Mouse (Mus musculus) E14TG2a.4 (cell line): Measurements from ENCODE around the gene Sec61a1.
A peak's percentile ranks its signal among the peaks of the same experiment; 100 is the strongest.

Experiments used
- H3K27me3 ChIP-seq: 2 replicates; pipeline ENCODE4 v1.6.1; 2014; ENCODE audit warnings: low read length, control low read depth; ENCODE audit not compliant: insufficient read depth
- H3K36me3 ChIP-seq: 2 replicates; pipeline ENCODE4 v1.6.1; 2014; ENCODE audit warnings: low read length, control low read depth; ENCODE audit not compliant: insufficient read depth
- H3K4me1 ChIP-seq: replicated peaks from 2 replicates; pipeline ENCODE4 v1.6.1; 2014; ENCODE audit warnings: low read depth, low read length, control low read depth
- H3K4me3 ChIP-seq: replicated peaks from 2 replicates; pipeline ENCODE4 v1.5.1; 2014; ENCODE audit warnings: mild to moderate bottlenecking, low read length
- H3K9me3 ChIP-seq: 2 replicates; pipeline ENCODE4 v1.6.1; 2014; ENCODE audit warnings: low read length, control low read depth
- CTCF ChIP-seq: conservative IDR thresholded peaks from 2 replicates; pipeline ENCODE4 v1.5.1; 2014; ENCODE audit warnings: low read length
- NANOG ChIP-seq: IDR thresholded peaks from 2 replicates; pipeline ENCODE4 v1.6.1; 2014; ENCODE audit warnings: borderline replicate concordance, low read length, mixed read lengths
- POU5F1 ChIP-seq: IDR thresholded peaks from 2 replicates; pipeline ENCODE4 v1.6.1; 2014; ENCODE audit warnings: low read length, borderline replicate concordance

Gene Sec61a1

DNA sequence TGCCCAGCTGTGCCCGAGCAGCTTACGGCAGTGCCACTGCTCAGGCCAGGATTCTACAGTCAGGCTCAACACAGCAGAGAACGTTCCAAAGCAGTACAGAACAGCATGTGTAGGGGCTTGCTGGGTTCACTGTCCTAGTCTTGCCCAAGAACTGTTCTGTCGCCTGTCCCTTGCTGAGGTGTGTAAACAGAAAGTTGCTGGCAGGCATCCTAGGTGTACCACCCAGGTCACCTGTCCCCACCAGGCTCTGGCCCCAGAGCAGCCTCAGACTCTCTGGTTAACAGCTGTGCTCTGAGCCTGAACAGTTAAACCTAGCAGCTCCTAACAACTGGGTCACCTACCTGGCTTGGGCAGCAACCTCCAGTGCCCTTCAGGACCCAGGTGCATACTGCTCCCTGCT lies 15.7 kb downstream of the Sec61a1 start:
- Histone ChIP-seq H3K4me1 (peaks cover 31% of the 10 kb centered on the region), H3K27me3 (peaks cover 6% of the 10 kb centered on the region), H3K9me3 (no peaks in the 10 kb centered on the region), H3K4me3 (no peak overlapping the region), H3K36me3 (peaks cover 78% of the 10 kb centered on the region)
- no peak for TF ChIP-seq CTCF
- no peak for TF ChIP-seq POU5F1
- no peak for TF ChIP-seq NANOG

DNA sequence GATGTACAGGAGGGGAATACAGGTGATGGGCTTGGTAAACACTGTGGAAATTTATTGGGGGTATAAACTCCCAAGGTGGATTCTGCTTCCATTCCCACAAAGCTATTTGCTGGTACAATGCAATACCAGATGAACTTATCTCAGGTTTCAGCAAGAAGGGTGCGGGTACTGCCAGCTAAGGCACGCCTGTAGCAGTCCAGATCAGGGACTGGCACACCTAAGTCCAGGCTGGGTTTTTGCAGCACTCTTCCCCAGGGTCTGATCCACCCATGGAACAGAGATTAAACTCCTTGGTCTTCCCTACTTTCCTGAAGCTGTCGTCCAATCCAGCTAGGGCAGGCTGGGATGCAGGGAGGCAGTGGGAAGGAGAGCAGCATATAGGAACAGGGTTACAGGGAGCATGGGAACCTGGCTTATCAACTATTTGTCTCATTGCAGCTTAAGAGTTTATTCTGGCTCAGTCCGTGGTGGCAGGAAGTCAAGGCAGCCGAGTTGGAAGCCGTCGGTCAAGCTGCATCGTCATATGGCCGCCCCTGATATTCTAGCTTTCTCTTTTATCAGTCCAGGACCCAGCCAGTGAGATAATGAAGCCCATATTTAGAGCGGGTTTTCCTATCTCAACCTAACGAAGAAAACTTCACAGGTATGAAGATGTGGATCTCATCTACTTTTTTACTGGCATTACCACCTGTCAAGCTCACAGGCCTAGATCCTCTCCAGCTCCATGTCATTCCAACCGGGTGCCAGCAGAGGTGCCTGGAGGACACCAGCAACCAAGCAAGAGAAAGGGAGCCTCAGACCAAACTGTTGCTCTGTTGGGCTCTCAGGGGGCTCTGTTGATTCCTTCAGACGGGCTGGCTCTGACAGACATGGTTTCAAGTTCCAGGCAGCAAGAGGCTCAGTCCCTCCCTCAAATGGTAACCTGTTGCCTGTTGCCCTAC lies 16.4 kb downstream of the Sec61a1 start:
- peaks cover 78% of the 10 kb centered on the region for H3K36me3 ChIP-seq
- H3K9me3 ChIP-seq, result no peaks in the 10 kb centered on the region
- no peak overlapping the region for H3K4me3 ChIP-seq
- TF ChIP-seq NANOG, result no peak
- no peak for TF ChIP-seq CTCF
- no peak for TF ChIP-seq POU5F1
- peaks cover 31% of the 10 kb centered on the region for H3K4me1 ChIP-seq
- H3K27me3 ChIP-seq, result peaks cover 6% of the 10 kb centered on the region

DNA sequence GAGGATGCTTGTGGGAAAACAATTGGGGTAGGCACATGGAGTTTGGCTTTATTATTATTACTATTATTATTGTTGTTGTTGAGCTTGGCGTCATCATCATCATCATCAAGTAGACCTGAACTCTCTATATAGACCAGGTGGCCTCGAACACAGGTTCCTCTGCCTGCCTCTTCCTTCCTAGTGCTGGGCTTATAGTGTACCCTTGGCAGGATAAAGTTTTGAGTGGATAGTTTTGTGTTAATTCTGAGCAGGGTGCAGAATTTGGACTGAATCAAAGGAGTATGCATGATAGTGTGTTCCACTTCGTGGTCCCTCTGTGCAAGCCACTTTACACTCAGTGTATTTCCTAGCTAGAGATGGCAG lies 18.3 kb downstream of the Sec61a1 start:
- H3K27me3 ChIP-seq, result peaks cover 6% of the 10 kb centered on the region
- peak overlapping the region; percentile 81 for H3K4me3 ChIP-seq
- no peaks in the 10 kb centered on the region for H3K9me3 ChIP-seq
- peaks cover 78% of the 10 kb centered on the region for H3K36me3 ChIP-seq
- peaks cover 38% of the 10 kb centered on the region for H3K4me1 ChIP-seq
- TF ChIP-seq CTCF (peak; percentile 42), POU5F1 (no peak)

DNA sequence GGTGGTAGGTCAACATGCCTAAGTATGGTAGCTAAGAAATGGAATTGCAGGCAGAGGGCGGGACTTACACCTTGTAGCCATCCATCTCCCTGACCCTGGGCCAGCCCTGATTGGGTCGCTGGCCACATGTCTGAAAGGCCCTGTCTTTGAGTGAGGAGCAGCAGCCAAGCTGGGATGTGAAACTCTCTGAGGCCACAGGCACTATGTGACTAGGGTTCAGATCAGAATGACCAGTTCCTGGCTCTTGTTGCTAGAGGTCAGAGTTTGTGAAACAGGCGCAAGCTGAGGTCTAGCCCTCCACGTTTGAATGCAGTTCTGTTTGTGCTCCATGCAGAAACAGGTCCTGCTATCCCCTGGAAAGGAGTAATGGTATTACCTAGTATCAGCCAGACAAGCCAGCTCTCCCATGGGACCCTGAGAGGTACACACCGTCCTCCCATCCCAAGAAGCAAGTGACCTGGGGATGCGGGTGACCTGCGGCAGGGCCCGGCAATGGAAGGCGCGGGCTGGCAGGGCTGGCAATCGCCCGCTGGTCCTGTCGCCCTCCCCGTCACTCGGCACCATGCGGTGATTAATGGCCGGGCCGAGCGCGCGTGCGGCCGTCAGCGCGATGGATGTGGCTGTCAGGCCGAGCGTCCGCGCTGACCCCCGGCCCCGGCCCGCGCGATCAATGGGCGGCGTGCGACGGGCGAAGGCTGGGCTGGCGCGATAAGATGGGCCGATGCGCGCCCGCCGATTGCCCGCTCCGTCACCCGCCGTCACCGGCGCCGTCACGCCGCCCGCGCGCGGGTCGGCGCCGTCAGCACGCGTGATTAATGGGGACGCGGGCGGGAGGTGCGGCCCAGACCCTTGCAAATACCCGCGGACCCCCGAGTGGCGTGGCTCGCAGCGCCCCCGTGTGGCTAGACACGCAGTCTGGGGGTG lies 19.0 kb downstream of the Sec61a1 start:
- peaks cover 73% of the 10 kb centered on the region for H3K36me3 ChIP-seq
- H3K9me3 ChIP-seq, result no peaks in the 10 kb centered on the region
- peaks cover 38% of the 10 kb centered on the region for H3K4me1 ChIP-seq
- H3K4me3 ChIP-seq, result peak overlapping the region; percentile 81
- H3K27me3 ChIP-seq, result peaks cover 6% of the 10 kb centered on the region
- TF ChIP-seq POU5F1, result no peak
- no peak for TF ChIP-seq NANOG
- no peak for TF ChIP-seq CTCF

DNA sequence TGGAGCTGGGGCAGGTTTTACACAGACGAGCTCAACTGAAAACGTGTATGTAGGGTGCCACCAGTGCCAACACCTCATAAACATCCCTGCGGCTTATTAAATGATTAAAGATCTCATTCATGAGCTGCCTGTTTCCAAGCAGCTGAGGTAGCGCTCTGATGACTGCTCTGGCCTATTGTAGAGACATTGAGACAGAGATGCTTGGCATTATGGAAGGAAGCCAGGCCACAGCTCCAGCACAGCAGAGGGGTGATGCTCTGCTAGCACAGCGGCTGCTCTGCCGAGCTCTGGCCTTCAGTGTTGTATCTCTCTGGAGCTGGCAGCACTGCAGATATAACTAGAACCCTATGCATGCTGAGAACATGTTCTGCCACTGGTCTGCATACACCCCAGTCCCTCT lies 25.0 kb downstream of the Sec61a1 start:
- H3K36me3 ChIP-seq, result peaks cover 89% of the 10 kb centered on the region
- no peaks in the 10 kb centered on the region for H3K27me3 ChIP-seq
- TF ChIP-seq POU5F1, result no peak
- no peak for TF ChIP-seq NANOG
- TF ChIP-seq CTCF, result no peak
- H3K9me3 ChIP-seq, result no peaks in the 10 kb centered on the region
- H3K4me1 ChIP-seq, result peaks cover 18% of the 10 kb centered on the region
- H3K4me3 ChIP-seq, result no peak overlapping the region

DNA sequence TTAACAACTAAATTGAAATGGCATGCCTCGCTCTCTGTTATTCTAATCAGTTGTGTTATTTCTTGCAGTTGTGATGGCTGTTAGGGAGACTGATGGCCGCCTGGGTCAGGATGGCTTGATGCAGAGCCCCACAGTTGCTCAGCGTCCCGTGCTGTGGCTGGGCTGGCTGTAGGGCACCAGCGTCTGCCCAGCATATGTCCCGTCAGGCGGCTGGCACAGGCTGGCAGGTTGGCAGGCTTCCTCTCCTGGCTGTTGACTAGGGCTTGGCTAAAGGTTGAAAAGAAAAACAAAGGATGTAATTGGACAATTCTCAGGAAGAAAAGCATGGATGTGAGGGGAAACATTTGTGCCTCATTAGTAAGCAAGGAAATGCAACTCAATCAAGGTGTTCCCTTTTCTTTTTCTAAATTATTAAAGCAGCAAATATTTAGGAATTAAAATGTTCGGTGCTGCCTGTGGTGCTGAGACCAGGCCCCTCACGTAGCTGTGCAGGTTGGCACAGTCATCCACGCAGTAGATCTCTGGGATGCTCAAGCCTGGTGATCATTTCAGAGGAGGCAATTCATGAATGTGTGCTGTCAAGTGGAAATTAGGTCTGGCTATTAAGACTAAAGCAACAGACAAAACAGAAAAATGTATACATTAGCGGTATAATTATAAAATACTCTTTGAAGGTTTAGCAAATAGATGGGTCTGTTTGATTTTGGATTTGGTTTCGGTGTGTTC lies 27.9 kb downstream of the Sec61a1 start:
- H3K36me3 ChIP-seq, result peaks cover 89% of the 10 kb centered on the region
- TF ChIP-seq CTCF (no peak), POU5F1 (no peak), NANOG (no peak)

DNA sequence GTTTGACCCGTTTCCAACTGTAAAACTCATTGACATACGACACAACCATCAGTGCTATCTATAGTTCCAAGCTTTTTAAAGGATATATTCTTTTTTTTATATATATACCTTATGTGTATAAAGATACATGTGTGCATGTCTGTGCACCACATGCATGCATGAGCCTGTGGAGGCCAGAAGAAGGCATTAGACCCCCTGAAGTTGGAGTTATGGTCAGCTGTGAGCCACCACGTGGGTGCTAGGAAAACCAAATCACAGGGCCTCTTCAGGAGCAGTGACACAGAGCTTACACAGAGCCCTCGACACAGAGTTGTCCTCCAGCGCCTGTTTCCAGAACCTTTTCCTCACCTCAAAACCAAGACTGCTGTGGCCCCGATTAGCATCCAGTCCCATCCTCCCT lies 28.9 kb downstream of the Sec61a1 start:
- H3K9me3 ChIP-seq, result no peaks in the 10 kb centered on the region
- TF ChIP-seq NANOG, result no peak
- no peak for TF ChIP-seq CTCF
- TF ChIP-seq POU5F1, result no peak
- peaks cover 40% of the 10 kb centered on the region for H3K4me1 ChIP-seq
- H3K36me3 ChIP-seq, result peaks cover 93% of the 10 kb centered on the region
- no peaks in the 10 kb centered on the region for H3K27me3 ChIP-seq
- H3K4me3 ChIP-seq, result no peak overlapping the region

More for the DNA sequence above, 27.9 kb downstream of the Sec61a1 start:
- Histone ChIP-seq H3K27me3 (no peaks in the 10 kb centered on the region), H3K4me3 (no peak overlapping the region), H3K4me1 (peaks cover 30% of the 10 kb centered on the region), H3K9me3 (no peaks in the 10 kb centered on the region)

DNA sequence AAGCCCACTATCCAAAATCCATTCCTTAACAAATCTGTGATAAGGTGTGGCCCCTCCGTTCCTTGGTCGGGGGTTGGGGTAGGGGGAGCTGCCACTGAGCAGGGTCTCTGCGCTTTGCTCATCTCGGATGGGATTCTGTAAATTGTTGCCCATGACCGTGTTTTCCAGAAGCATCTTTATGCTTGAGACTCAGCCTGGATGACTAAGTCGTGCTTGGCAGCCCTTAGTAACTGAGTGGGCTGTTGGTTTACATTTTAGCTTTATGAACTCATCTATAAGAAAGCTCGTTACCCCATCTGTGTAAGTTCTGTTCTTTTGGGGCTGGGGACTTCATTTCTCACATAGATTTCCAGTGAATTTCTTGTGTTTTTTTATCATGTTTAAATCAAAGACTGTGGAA lies 29.7 kb downstream of the Sec61a1 start:
- Histone ChIP-seq H3K36me3 (peaks cover 98% of the 10 kb centered on the region), H3K4me3 (no peak overlapping the region), H3K9me3 (no peaks in the 10 kb centered on the region), H3K27me3 (no peaks in the 10 kb centered on the region), H3K4me1 (peaks cover 48% of the 10 kb centered on the region)
- TF ChIP-seq NANOG, result no peak
- no peak for TF ChIP-seq POU5F1
- TF ChIP-seq CTCF, result no peak
